Mouse (Mus musculus) heart, postnatal 25 days (tissue): ENCODE measurements around the gene Nrxn2. TPM values are rescaled to one million over a fixed set of nuclear protein-coding genes. Genes with fewer than 3 reads are reported as not detected.

ENCODE experiments used
- DNase-seq: peaks from one replicate; pipeline ENCODE4 v3.0.0; 2022; ENCODE audit warnings: low spot score
- intact Hi-C: fragments of 180-260 bp; cut with DNase I; formaldehyde crosslinking; loops from one replicate; pipeline ENCODE4 v1.15.1; 2025
- total RNA-seq, 2 experiments: library from RNA; stranded (reverse); gene quantifications; 2 replicates each; pipeline ENCODE4 v1.2.3; 2021

Nrxn2 gene
- total RNA-seq, 2 experiments from 2014 or later, result 3.4 to 4.4 TPM

GRCm38 (mm10) chr19:6503926-6504655 lies 85.6 kb downstream of the Nrxn2 start:
- DNase-seq, result no peak
- intact Hi-C loops, result no loop called here

- intact Hi-C loops, result no loop called here
- no peak for DNase-seq
These were observed 86.1 kb downstream of the Nrxn2 start for GRCm38 (mm10) chr19:6504656-6505045.

DNA sequence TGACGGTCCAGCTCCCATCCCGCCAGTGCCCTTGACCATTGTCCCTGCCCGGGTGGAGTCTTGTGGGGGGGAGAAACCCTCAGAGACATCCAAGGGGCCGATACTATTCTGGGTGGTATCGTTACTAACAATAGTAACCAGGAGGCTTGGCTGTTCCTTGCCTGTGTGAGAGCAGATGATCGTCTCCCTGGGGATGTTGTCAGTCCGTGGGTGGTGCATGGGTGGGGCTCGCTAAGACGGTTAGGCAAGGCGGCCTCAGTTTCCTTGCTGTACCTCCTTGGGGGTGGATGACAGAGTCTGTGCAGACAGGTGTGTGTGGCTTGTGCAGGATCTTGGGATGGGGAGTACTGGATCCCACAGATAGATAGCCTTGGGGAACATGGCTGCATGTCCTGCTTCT lies 88.9 kb downstream of the Nrxn2 start:
- DNase-seq, result no peak
- intact Hi-C loops, result no loop called here

GRCm38 (mm10) chr19:6509881-6510280 lies 91.3 kb downstream of the Nrxn2 start:
- DNase-seq, result no peak
- intact Hi-C loops, result no loop called here

DNA sequence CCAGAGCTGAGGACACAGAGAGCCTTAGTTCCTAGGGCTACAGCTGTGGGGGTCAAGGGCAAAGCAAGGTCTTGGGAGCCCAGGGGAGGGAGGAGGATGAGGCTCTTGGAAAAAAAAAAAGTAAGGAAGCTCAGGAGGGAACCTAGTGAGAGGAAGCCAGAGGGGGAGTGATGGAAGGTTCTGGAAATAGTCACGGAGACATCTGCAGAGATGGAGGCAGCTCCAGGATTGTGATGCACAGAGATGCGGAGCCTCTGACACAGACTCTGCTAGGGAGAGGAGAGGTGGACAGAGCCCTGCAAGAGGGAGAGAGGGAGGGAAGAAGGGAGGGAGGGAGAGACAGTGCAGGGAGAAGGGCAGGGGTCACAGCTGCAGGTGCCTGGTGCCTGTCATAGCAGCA lies 92.0 kb downstream of the Nrxn2 start:
- intact Hi-C loops, result no loop called here
- DNase-seq, result no peak

DNA sequence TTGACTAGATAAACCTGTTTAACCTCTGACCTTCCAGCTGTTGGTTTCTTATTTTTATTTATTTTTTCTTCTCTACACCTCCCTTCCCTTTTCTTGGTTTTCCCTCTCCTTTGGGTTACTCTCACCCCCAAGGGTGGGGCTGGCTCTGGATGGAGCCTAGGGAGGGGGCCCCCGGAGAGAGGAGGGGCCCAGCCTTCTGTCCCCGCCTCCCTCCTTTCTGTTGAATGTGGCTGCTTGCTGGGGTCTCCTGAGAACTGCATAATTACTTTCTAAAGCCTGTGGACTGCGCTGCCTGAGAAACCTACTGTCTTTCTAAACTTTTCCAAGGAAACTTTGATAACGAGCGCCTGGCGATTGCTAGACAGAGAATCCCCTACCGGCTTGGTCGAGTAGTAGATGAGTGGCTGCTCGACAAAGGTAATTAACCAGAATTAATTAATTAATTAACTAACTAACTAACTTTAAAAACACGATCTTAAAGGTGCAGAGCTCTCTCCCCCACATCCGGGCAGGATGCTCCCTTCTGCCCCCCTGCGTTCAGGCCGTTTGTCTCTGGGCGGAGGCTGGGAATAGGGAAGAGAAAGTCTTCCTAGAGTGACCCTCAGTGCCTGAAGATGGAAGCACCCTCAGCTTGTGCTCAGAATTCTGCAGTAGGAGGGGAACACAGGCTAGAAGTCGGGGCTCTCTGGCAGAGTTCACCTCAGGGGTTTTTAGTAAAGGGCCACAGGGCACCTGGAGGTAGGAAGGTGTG lies 95.0 kb downstream of the Nrxn2 start:
- no peak for DNase-seq
- intact Hi-C loops, result no loop called here

GRCm38 (mm10) chr19:6514940-6515339 lies 96.4 kb downstream of the Nrxn2 start:
- intact Hi-C loops, result no loop called here
- DNase-seq, result no peak

DNA sequence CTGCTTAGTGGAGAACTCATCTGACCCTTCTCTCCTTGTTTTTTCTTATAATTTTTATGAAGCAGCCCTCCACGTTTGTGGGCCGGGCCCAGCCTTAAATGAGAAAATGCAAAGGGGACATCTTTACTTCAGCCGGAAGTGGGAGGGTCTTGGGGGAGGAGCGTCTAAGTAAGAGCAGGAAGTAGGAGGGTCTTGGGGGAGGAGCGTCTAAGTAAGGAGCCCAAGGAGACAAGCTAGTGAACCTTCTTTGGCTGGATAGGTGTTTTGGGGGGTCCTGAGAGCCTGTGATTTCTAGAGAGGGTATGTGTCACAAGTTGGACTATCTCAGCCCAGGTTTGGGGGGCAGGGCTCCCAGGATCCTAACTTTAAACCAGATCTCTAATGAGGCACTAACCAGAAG lies 96.9 kb downstream of the Nrxn2 start:
- intact Hi-C loops, result no loop called here
- no peak for DNase-seq

DNA sequence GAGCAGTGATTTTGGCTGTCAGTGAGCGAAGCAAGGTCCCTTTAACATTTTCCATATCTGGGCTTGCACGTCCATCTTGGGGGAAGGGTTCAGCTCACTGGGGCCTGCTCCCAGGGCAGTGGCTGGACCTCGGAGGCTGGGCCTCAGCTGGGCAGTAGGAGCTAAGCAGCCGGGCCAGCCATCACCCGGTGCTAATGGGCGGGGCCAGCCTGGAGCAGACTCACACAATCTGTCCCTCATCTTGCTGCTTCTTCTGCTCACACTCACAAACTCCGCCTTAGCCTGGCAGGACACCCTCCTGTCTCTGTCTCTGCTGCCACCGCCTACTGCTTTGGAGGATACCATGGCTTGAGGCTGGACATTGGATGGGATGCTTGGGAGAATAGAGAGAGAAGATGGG lies 97.6 kb downstream of the Nrxn2 start:
- intact Hi-C loops, result no loop called here
- no peak for DNase-seq

DNA sequence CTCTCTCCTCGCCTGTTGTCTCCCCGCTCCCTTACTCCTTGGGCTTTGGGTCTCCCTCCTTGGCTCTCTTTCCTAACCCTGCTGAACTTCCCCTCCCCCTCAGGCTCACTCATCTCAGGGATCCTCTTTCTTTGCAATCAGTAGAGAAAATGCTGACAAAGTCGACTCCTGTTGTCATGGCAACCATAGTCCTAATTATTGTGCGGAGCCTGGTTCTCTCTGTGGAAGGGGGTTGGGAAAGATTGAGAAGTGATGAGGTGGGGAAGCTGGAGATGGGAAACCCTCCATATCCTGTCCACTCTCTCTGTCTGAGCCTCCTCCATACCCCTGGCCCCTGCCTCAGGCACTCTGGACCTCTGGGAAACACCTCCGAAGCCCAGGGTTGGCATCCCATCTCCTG lies 100.1 kb downstream of the Nrxn2 start:
- intact Hi-C loops, result no loop called here

DNA sequence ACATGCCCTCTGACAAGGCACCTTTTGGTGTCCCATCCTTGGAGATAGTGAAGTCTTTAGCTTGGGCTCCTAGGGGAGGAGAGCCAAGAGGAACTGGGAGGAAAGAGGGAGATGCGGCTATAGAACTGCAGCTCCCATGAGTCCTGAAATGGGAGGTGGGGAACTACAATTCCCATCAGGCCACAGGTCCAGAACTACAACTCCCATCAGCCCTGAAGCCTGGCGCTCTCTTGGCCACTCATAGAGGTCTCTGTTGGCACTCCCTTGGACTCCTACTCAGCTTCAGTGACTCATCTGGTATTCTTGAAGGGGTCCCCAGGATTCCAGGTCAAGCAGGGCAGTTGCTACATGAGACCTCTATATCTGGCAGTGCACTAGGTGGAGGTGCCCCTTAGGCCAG lies 101.0 kb downstream of the Nrxn2 start:
- no peak for DNase-seq
- intact Hi-C loops, result no loop called here

More for the DNA sequence above, 100.1 kb downstream of the Nrxn2 start:
- DNase-seq, result no peak

- no peak for DNase-seq
- intact Hi-C loops, result no loop called here
These were observed 103.1 kb downstream of the Nrxn2 start for GRCm38 (mm10) chr19:6521630-6522029.

- DNase-seq, result no peak
- intact Hi-C loops, result no loop called here
These were observed 103.8 kb downstream of the Nrxn2 start for GRCm38 (mm10) chr19:6522289-6522688.

DNA sequence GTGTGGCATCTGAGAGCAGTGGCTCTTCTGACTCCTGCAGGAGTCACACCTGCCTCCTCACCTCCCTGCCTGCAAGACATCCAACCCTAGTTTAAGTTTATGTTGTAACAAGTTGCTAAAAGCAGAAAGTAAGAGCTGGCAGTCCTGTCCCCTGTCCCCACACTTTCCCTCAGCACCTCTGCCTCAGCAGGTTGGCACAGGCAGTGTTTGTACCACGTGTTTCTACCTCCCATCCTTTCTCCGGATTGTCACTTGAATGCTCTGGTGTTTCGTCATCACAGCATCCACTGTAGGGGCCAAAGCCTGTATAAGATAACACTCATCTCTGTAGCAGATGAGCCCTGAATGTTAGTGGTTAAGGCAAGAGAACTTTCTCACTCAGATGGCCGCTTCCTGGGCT lies 106.5 kb downstream of the Nrxn2 start:
- intact Hi-C loops, result no loop called here
- no peak for DNase-seq

DNA sequence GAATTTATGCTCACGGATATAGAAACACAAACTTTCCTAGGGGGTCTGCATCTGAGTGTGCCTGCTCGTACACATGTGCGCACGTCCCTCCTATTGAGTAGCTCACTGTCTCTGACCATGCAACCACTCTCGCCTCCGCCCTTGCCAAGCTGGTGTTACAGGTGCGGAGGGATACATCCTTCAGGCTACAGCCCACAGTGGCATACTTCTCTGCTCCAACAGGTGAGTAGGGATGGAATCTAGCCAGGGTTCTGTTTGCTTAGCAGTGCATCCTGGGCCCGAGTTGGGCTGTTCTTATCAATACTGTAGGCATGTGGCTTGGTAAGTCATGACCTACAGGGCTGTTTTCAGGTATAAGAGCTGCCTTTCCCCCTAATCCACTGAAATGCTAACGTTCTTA lies 107.5 kb downstream of the Nrxn2 start:
- no peak for DNase-seq
- intact Hi-C loops, result no loop called here

- intact Hi-C loops, result no loop called here
- DNase-seq, result no peak
These were observed 108.9 kb downstream of the Nrxn2 start for GRCm38 (mm10) chr19:6527439-6527838.

- intact Hi-C loops, result no loop called here
These were observed 109.5 kb downstream of the Nrxn2 start for GRCm38 (mm10) chr19:6527839-6528531.

DNA sequence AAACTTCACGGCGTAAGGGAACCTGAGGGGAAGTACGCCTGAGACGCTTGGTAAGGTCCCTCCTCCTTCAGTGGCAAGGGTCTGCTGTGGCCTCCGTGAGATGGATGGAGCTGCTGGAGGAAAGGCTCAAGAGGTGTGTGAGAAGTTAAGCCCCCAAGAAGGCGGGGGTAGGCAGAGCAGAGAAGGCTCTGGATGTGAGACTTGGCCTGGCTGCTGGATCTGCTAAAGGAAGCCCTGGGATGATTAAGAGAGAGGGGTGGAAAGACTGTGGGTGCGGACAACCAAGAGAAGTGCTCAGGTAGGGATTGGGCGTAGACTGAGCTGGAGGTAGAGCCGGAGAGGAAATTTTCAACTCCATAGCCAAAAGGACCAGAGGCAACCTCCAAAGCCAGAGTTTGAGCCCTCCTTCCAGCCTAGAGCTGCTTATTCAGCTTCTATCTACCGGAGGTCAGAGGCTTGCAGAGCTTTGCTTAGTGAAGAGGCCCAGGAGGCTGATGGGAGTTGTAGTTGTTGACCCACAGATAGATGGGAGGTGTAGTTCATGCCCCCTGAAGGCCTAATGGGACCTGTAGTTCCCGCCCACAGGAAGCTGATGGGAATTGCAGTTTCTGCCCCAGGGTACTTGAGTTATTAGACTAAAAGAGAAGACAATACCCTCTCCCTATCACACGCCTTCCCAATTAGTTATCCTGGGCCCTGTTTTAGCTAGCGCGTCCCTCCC lies 110.9 kb downstream of the Nrxn2 start:
- DNase-seq, result no peak
- intact Hi-C loops, result no loop called here

More at GRCm38 (mm10) chr19:6527839-6528531, 109.5 kb downstream of the Nrxn2 start:
- no peak for DNase-seq

DNA sequence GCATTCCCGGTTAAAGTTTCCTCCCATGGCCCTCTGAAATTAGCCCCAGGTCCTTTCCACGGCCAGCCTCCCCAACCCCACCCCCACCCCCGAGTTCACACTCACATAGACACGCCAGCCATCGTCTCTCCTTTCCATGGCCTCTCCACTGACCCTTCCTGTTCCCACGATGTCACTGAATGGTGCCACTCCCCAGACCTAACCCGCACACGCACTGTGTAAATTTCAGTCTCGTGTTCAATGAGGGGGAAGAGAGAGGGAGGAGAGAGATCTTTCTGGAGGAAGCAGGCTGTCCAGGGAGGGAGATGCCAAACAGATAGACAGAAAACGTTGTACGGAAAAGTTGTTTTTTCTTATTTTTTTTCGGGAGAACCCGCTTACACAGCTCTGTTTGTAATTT lies 111.8 kb downstream of the Nrxn2 start:
- DNase-seq, result no peak
- intact Hi-C loops, result no loop called here

DNA sequence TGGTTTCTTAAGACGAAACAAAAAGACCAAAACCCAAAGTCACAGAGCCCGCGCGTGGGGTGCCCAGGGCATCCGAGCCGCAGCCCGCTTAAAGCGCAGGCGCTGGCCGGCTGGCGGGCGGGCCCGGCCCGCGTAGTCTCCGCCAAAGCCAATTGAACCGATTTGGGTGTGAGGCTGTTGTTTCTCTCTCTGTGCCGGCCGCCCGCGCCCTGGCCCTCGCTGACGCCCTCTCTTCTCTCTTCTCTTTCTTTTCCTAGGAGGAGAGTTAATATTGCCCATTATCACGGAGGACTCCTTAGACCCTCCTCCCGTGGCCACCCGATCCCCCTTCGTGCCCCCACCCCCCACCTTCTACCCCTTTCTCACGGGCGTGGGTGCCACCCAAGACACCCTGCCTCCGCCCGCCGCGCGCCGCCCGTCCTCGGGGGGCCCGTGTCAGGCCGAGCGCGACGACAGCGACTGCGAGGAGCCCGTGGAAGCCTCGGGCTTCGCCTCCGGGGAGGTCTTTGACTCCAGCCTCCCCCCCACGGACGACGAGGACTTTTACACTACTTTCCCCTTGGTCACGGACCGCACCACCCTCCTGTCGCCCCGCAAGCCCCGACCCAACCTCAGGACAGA lies 112.6 kb downstream of the Nrxn2 start:
- intact Hi-C loops, result no loop called here
- no peak for DNase-seq
